In genomic region chr10:87488429-87489145, GRCm38 (mm10) we compare ENCODE assay signal across 8 mouse cellular contexts. TPM values are rescaled to one million over a fixed set of nuclear protein-coding genes. Genes with fewer than 3 reads are reported as not detected.
DNase-seq lines count a peak whose midpoint lies in the region; ATAC-seq and TF ChIP-seq lines count a peak whose summit lies in the region.

No protein-coding gene starts in this region.

- ATAC-seq in kidney, embryonic 14.5 days (ENCODE audit: low FRiP score, low TSS enrichment), result peak; percentile 74
- peak; percentile 19 to 70; a peak in 2 of 4 replicates for ATAC-seq in hematopoietic stem cell, adult 5-6 weeks (replicated peaks in 1 of 2; ENCODE audit: insufficient read depth in 1 of 2, low FRiP score in 2 of 2, low TSS enrichment in 1 of 2, low read depth in 1 of 2, poor library complexity in 2 of 2, severe bottlenecking in 2 of 2)
- peak; percentile 79 for ATAC-seq in midbrain, embryonic 11.5 days (ENCODE audit: low FRiP score)
- ATAC-seq in monocyte, adult 5-6 weeks (replicated peaks; ENCODE audit: insufficient number of reproducible peaks, low FRiP score, low TSS enrichment, poor library complexity, severe bottlenecking), result no peak

- WGBS in kidney, embryonic 14.5 days, result 1% methylated on average over 16 of the region's 16 CpGs
- WGBS in midbrain, embryonic 11.5 days, result under 1% methylated on average over 16 of the region's 16 CpGs
- 13% methylated on average over 16 of the region's 16 CpGs for WGBS in cerebellum, adult 2 months

- no peak overlapping the region; the same call in 1 of the 2 replicates for H3K4me2 ChIP-seq in kidney, embryonic 14.5 days (replicated peaks; ENCODE audit: low read depth, low read length)
- H3K4me2 ChIP-seq in midbrain, embryonic 11.5 days, result peak overlapping the region; percentile 46

- peaks cover 88% of the 10 kb centered on the region for H3K27me3 ChIP-seq in kidney, embryonic 14.5 days (ENCODE audit: control insufficient read depth, insufficient read depth, low read length)
- no peaks in the 10 kb centered on the region for H3K27me3 ChIP-seq in midbrain, embryonic 11.5 days (ENCODE audit: control insufficient read depth, insufficient read depth, low read length)
- H3K27me3 ChIP-seq in cerebellum, adult 2 months (ENCODE audit: control insufficient read depth, insufficient read depth, low read length), result peaks cover 3% of the 10 kb centered on the region; the same call in 1 of the 2 replicates

- H3K9me3 ChIP-seq in kidney, embryonic 14.5 days (ENCODE audit: control insufficient read depth, low read length), result no peaks in the 10 kb centered on the region
- H3K9me3 ChIP-seq in midbrain, embryonic 11.5 days (ENCODE audit: control insufficient read depth, low read length), result no peaks in the 10 kb centered on the region

- TF ChIP-seq POLR2A in cerebellum, adult 2 months (IDR thresholded peaks at IDR 0.05; ENCODE audit: borderline replicate concordance, insufficient read depth, low read length), result no peak

- no peak overlapping the region for H3K27ac ChIP-seq in kidney, embryonic 14.5 days (ENCODE audit: low read depth, low read length)
- H3K27ac ChIP-seq in midbrain, embryonic 11.5 days (ENCODE audit: low read depth, low read length), result peak overlapping the region; percentile 93
- no peak overlapping the region for H3K27ac ChIP-seq in cerebellum, adult 2 months (ENCODE audit: insufficient read depth, low read length)

- no peak overlapping the region for H3K9ac ChIP-seq in kidney, embryonic 14.5 days (ENCODE audit: low read depth, low read length)
- peak overlapping the region; percentile 53; the same call in 1 of the 2 replicates for H3K9ac ChIP-seq in midbrain, embryonic 11.5 days (ENCODE audit: low read length)

- no peak for DNase-seq in kidney, postnatal 25 days
- DNase-seq in adrenal gland, postnatal 10 days, result peak; percentile 63
- DNase-seq in midbrain, embryonic 11.5 days (ENCODE audit: low spot score, missing footprints), result peak; percentile 97
- no peak for DNase-seq in cerebellum, adult 2 months
- no peak for DNase-seq in lung, postnatal 25 days (ENCODE audit: low spot score)

- H3K4me3 ChIP-seq in kidney, embryonic 14.5 days (ENCODE audit: low read length), result no peak overlapping the region
- peak overlapping the region; percentile 11; the same call in 1 of the 2 replicates for H3K4me3 ChIP-seq in midbrain, embryonic 11.5 days (ENCODE audit: low read depth, low read length)
- H3K4me3 ChIP-seq in cerebellum, adult 2 months (replicated peaks; ENCODE audit: insufficient read depth, low read depth, low read length), result no peak overlapping the region

- peaks cover 7% of the 10 kb centered on the region; the same call in 1 of the 2 replicates for H3K4me1 ChIP-seq in kidney, embryonic 14.5 days (ENCODE audit: control insufficient read depth, insufficient read depth, low read length)
- peaks cover 45% of the 10 kb centered on the region for H3K4me1 ChIP-seq in midbrain, embryonic 11.5 days (ENCODE audit: control insufficient read depth, insufficient read depth, low read length)
- H3K4me1 ChIP-seq in cerebellum, adult 2 months (ENCODE audit: control insufficient read depth, insufficient read depth, low read length), result peaks cover 4% of the 10 kb centered on the region; the same call in 1 of the 2 replicates

- no peaks in the 10 kb centered on the region for H3K36me3 ChIP-seq in kidney, embryonic 14.5 days (ENCODE audit: control insufficient read depth, insufficient read depth, low read length)
- no peaks in the 10 kb centered on the region for H3K36me3 ChIP-seq in midbrain, embryonic 11.5 days (ENCODE audit: control insufficient read depth, insufficient read depth, low read length)

- TF ChIP-seq CTCF in cerebellum, adult 2 months (IDR thresholded peaks at IDR 0.05; ENCODE audit: borderline replicate concordance, insufficient read depth, low read depth, low read length), result no peak

RNA-seq across cellular contexts. Expression of gene Ascl1, which starts 4.9 kb away (rescaled TPM):
- polyA plus RNA-seq in kidney, embryonic 14.5 days (2014; fragmentation: Nextera tagmentation; extraction: Ambion mirVana), result 0.70 and 0.93 TPM in 2 replicates
- 1 to 10 TPM; 1.8 to 2.0 TPM for total RNA-seq in adrenal gland, postnatal 10 days (2021)
- total RNA-seq in hematopoietic stem cell, adult 5-6 weeks (2017), result not detected in 2 replicates
- polyA plus RNA-seq in midbrain, embryonic 11.5 days (2014; fragmentation: Nextera tagmentation; extraction: Ambion mirVana), result 94.5 and 95.2 TPM in 2 replicates
- not detected in 3 replicates for total RNA-seq in monocyte, adult 5-6 weeks (2017)
- polyA plus RNA-seq in cerebellum, adult 2 months (2012; rRNA removed), result 2.4 and 2.6 TPM in 2 replicates

RNA-seq across cellular contexts. Expression of gene Pah, which starts 33.0 kb away (rescaled TPM):
- 0.36 and 0.60 TPM in 2 replicates for polyA plus RNA-seq in kidney, embryonic 14.5 days (2014; fragmentation: Nextera tagmentation; extraction: Ambion mirVana)
- total RNA-seq in adrenal gland, postnatal 10 days (2021), result 10 to 100 TPM; 25.9 to 64.4 TPM
- not detected in 2 replicates for total RNA-seq in hematopoietic stem cell, adult 5-6 weeks (2017)
- 0.15 TPM in 1 of 2 replicates, not detected in the other for polyA plus RNA-seq in midbrain, embryonic 11.5 days (2014; fragmentation: Nextera tagmentation; extraction: Ambion mirVana)
- not detected in 3 replicates for total RNA-seq in monocyte, adult 5-6 weeks (2017)
- 0.13 and 0.20 TPM in 2 replicates for polyA plus RNA-seq in cerebellum, adult 2 months (2012; rRNA removed)

Comparison
In these comparisons a context has a peak if more than half of its experiments do, and no peak if none do; other contexts are left out.
1. DNase-seq: peak in adrenal gland, postnatal 10 days (single experiment) and midbrain, embryonic 11.5 days (single experiment); none in kidney, postnatal 25 days (0 of 2), cerebellum, adult 2 months (0 of 2) and lung, postnatal 25 days (single experiment).
2. RNA of gene Pah, which starts 33.0 kb away (total RNA-seq): 25.9 to 64.4 TPM in adrenal gland, postnatal 10 days; not detected in hematopoietic stem cell, adult 5-6 weeks and not detected in monocyte, adult 5-6 weeks; every median in the first group is over 10 times any median in the second.